Mouse (Mus musculus): ENCODE measurements around the gene Rnf149. TPM values are rescaled to one million over a fixed set of nuclear protein-coding genes. Genes with fewer than 3 reads are reported as not detected.

Rnf149 gene
- total and polyA plus RNA-seq, 2 experiments from 2014 or later = 14.5 to 22.3 TPM

- no peak overlapping the region for H3K9ac ChIP-seq (replicated peaks; ENCODE audit: low read length)
- DNase-seq (ENCODE audit: low spot score) (no peak), ATAC-seq (no peak)
- H3K27me3 ChIP-seq (ENCODE audit: insufficient read depth, low read length) = no peaks in the 10 kb centered on the region
- H3K4me3 ChIP-seq (ENCODE audit: low read length) = no peak overlapping the region
- H3K4me1 ChIP-seq (ENCODE audit: insufficient read depth, low read length) = no peaks in the 10 kb centered on the region
- H3K4me2 ChIP-seq (ENCODE audit: low read depth, low read length) = no peak overlapping the region
- 86% methylated on average over 6 of the region's 6 CpGs for WGBS
- TF ChIP-seq CTCF (IDR thresholded peaks at IDR 0.05; ENCODE audit: low read depth) = no peak
- H3K9me3 ChIP-seq (ENCODE audit: low read length) = no peaks in the 10 kb centered on the region
- H3K27ac ChIP-seq = no peak overlapping the region
- H3K36me3 ChIP-seq (ENCODE audit: insufficient read depth, low read length) = peaks cover 24% of the 10 kb centered on the region
These were observed 30.9 kb downstream of the Rnf149 start for GRCm38 (mm10) chr1:39546160-39546866.

- ATAC-seq (no peak), DNase-seq (ENCODE audit: low spot score) (peak; percentile 8)
- 78% methylated on average over 7 of the region's 7 CpGs for WGBS
- TF ChIP-seq CTCF (IDR thresholded peaks at IDR 0.05; ENCODE audit: low read depth) = no peak
- Histone ChIP-seq H3K27ac (no peak overlapping the region), H3K4me3 (ENCODE audit: low read length) (no peak overlapping the region), H3K9me3 (ENCODE audit: low read length) (no peaks in the 10 kb centered on the region), H3K9ac (replicated peaks; ENCODE audit: low read length) (no peak overlapping the region), H3K4me2 (ENCODE audit: low read depth, low read length) (no peak overlapping the region), H3K36me3 (ENCODE audit: insufficient read depth, low read length) (peaks cover 25% of the 10 kb centered on the region), H3K27me3 (ENCODE audit: insufficient read depth, low read length) (no peaks in the 10 kb centered on the region), H3K4me1 (ENCODE audit: insufficient read depth, low read length) (no peaks in the 10 kb centered on the region)
These were observed 31.6 kb downstream of the Rnf149 start for GRCm38 (mm10) chr1:39545589-39545988.

- no peak overlapping the region for H3K4me3 ChIP-seq (ENCODE audit: low read length)
- peaks cover 34% of the 10 kb centered on the region for H3K36me3 ChIP-seq (ENCODE audit: insufficient read depth, low read length)
- DNase-seq (ENCODE audit: low spot score) (no peak), ATAC-seq (no peak)
- no peaks in the 10 kb centered on the region for H3K9me3 ChIP-seq (ENCODE audit: low read length)
- no peak; the same call in 1 of the 2 replicates for TF ChIP-seq CTCF (IDR thresholded peaks at IDR 0.05; ENCODE audit: low read depth)
- peaks cover 6% of the 10 kb centered on the region; the same call in 1 of the 2 replicates for H3K4me1 ChIP-seq (ENCODE audit: insufficient read depth, low read length)
- H3K9ac ChIP-seq (replicated peaks; ENCODE audit: low read length) = no peak overlapping the region
- H3K27ac ChIP-seq = no peak overlapping the region
- H3K4me2 ChIP-seq (ENCODE audit: low read depth, low read length) = no peak overlapping the region
- H3K27me3 ChIP-seq (ENCODE audit: insufficient read depth, low read length) = no peaks in the 10 kb centered on the region
These were observed 36.6 kb downstream of the Rnf149 start for GRCm38 (mm10) chr1:39540592-39540991.

- no peak for DNase-seq (ENCODE audit: low spot score)
- 93% methylated on average over 10 of the region's 10 CpGs for WGBS
- Histone ChIP-seq H3K4me1 (ENCODE audit: insufficient read depth, low read length) (peaks cover 6% of the 10 kb centered on the region; the same call in 1 of the 2 replicates), H3K36me3 (ENCODE audit: insufficient read depth, low read length) (peaks cover 32% of the 10 kb centered on the region), H3K4me2 (ENCODE audit: low read depth, low read length) (0 out of 2 replicates have a peak overlapping the region, but pooled peaks have one; percentile 7), H3K9ac (replicated peaks; ENCODE audit: low read length) (no peak overlapping the region), H3K27ac (no peak overlapping the region), H3K9me3 (ENCODE audit: low read length) (no peaks in the 10 kb centered on the region), H3K27me3 (ENCODE audit: insufficient read depth, low read length) (no peaks in the 10 kb centered on the region), H3K4me3 (ENCODE audit: low read length) (no peak overlapping the region)
- no peak for TF ChIP-seq CTCF (IDR thresholded peaks at IDR 0.05; ENCODE audit: low read depth)
- no peak for ATAC-seq
These were observed 39.4 kb downstream of the Rnf149 start for GRCm38 (mm10) chr1:39537631-39538380.

GRCm38 (mm10) chr1:39536701-39537100, 40.5 kb downstream of the Rnf149 start:
- 31% methylated on average over 7 of the region's 7 CpGs for WGBS
- TF ChIP-seq CTCF (IDR thresholded peaks at IDR 0.05; ENCODE audit: low read depth) = no peak
- Histone ChIP-seq H3K4me2 (ENCODE audit: low read depth, low read length) (peak overlapping the region; percentile 89), H3K9ac (replicated peaks; ENCODE audit: low read length) (peak overlapping the region; percentile 96), H3K27ac (no peak overlapping the region), H3K4me1 (ENCODE audit: insufficient read depth, low read length) (peaks cover 6% of the 10 kb centered on the region; the same call in 1 of the 2 replicates), H3K27me3 (ENCODE audit: insufficient read depth, low read length) (no peaks in the 10 kb centered on the region), H3K9me3 (ENCODE audit: low read length) (no peaks in the 10 kb centered on the region), H3K36me3 (ENCODE audit: insufficient read depth, low read length) (peaks cover 25% of the 10 kb centered on the region), H3K4me3 (ENCODE audit: low read length) (peak overlapping the region; percentile 92)
- DNase-seq (ENCODE audit: low spot score) (no peak), ATAC-seq (no peak)

GRCm38 (mm10) chr1:39535515-39536311, 41.5 kb downstream of the Rnf149 start:
- Histone ChIP-seq H3K9me3 (ENCODE audit: low read length) (no peaks in the 10 kb centered on the region), H3K4me3 (ENCODE audit: low read length) (peak overlapping the region; percentile 92), H3K27me3 (ENCODE audit: insufficient read depth, low read length) (no peaks in the 10 kb centered on the region), H3K9ac (replicated peaks; ENCODE audit: low read length) (peak overlapping the region; percentile 96), H3K4me2 (ENCODE audit: low read depth, low read length) (peak overlapping the region; percentile 89), H3K27ac (peak overlapping the region; percentile 95), H3K36me3 (ENCODE audit: insufficient read depth, low read length) (peaks cover 22% of the 10 kb centered on the region), H3K4me1 (ENCODE audit: insufficient read depth, low read length) (peaks cover 6% of the 10 kb centered on the region; the same call in 1 of the 2 replicates)
- peak; percentile 98 for DNase-seq (ENCODE audit: low spot score)
- 2% methylated on average over 91 of the region's 100 CpGs for WGBS
- peak; percentile 92 for ATAC-seq
- no peak; the same call in 1 of the 2 replicates for TF ChIP-seq CTCF (IDR thresholded peaks at IDR 0.05; ENCODE audit: low read depth)
